Mouse (Mus musculus) ZHBTc4 (cell line): ENCODE data around the gene Sf3b6.
A peak's percentile ranks its signal among the peaks of the same experiment; 100 is the strongest.

Experiments used
- DNase-seq: peaks from one replicate; pipeline ENCODE4 v3.0.0-alpha.2; 2011; ENCODE audit warnings: low read depth, low spot score

The Sf3b6 gene

DNA sequence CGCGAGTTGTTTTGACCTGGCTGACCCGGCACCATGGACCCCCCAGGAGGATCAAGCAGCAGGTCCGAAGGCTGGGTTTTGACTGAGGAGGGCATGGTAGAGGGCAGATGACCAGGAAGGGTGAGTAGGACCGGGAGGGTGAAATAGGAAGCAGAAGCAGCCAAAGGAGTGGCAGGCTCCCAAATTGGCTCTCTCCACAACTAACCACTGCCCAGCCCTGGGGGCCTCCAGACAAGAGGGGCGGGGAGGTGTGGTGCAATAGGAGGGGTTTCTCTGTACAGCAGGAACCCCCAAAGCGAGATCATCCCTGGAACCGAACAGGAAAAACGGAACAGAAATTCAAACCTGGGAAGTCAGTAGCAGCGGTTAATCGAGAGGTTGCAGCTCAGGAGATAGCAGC is 23.4 kb downstream of the Sf3b6 start:
- DNase-seq: no peak

DNA sequence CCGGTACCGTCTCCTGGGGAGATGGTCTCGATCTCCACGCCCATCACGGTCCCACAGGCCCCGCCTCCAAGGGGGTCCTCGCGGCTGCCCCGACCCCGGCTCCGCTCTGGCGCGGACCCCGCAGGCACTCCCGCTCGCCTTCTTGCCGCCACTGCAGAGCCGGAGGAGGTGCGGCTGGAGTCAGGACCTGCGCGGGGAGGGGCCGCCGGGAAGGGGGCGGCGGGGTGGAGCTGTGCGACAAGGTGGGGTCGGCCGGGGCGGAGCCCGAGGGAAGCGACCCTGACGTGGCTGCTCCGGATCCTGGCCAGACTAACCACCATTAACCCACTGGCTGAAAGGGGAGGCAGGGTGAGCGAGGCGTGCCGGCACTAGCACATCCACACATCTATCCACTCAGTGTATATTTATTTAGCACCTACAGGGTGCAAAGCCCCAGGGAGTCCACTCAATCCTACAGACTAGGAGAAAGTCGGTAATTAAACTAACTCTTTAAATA is 24.1 kb downstream of the Sf3b6 start, which contains the start of gene Fkbp1b:
Gene Fkbp1b (minus strand): TSS at position 200 of the 496 bp plus-strand sequence.
- DNase-seq: peak; percentile 90

DNA sequence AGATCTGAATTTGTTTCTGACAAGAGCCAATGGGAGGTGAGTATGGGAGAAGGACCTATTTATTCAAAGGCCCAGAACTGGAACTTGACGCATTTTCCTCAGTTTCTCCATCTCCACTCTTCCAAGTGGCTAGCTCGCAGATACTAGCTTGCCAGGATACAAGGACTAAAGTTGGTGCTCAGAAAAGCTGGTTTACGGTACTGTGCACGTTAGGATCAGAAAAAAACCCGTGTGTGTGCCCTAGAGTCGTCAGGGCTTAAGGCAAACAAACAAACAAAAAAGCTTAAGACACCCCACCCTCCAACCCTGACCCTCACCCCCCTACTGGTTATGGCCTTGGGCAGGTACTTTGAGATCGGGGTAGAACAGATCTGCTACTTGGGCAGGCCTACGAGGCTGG is 25.1 kb downstream of the Sf3b6 start:
- DNase-seq: no peak

DNA sequence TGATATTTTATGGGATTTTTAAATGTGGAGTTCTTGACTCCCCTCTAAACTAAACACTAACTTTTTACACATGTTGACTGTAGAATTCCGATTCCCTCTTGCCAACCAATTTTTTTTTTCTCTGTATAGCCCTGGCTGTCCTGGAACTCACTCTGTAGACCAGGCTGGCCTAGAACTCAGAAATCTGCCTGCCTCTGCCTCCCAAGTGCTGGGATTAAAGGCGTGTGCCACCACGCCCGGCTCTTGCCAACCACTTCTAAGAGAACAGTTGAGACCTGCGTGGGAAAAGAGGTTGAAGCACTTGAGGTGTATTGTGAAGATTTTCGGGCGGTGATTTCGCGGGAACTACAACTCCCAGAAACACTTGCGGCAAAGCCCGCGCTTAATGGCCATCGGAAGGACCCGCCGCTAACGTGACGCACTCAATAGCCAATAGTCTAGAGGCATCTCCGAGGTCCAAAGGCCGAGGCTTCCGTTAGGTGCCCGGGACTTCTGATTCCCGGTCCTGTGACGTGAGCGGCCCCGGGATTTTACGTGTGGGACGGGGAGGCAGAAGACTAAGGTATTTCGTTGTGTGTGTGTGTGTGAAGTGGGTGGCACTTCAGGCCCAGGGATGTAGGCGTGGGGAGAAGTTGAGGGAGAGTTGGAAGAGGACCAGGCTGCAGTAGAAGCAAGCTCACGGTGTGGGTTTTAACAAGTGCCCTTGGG is 25.7 kb downstream of the Sf3b6 start, which contains the start of gene Wdcp:
Gene Wdcp (plus strand): TSS at position 414 of the 708 bp plus-strand sequence.
- DNase-seq: peak; percentile 96

DNA sequence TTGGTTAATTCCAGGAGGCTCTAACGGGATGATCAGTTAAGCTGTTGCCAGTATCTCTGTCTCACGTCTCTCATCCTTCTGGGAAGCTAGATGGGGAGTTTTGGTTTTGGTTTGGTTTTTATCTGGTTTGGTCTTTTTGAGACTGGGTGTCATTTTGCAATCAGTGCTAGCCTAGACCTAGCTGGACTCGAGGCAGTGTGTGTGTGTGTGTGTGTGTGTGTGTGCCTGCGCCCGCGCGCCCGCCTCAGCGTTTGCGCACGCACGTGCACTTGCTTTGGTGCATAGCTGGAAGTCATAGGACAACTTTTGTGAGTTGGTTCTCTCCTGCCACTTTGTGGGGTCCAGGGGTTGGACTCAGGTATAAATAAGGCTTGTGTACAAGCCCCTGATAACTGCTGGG is 26.4 kb downstream of the Sf3b6 start:
- peak; percentile 57 for DNase-seq

DNA sequence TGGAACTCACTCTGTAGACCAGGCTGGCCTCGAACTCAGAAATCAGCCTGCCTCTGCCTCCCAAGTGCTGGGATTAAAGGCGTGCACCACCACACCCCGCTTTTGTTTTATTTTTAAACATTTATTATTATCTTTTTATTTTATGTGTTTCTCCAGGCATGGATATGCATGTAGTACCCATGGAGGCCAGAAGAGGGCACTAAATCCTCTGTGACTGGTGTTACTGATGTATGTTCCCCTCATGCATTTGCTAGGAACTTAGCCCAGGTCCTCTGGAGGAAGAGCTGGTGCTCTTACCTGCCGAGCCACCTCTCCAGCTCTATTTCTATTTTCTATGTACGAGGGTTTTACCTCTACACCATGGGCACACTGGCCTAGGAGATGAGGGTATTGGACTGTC is 38.8 kb downstream of the Sf3b6 start:
- peak; percentile 77 for DNase-seq

DNA sequence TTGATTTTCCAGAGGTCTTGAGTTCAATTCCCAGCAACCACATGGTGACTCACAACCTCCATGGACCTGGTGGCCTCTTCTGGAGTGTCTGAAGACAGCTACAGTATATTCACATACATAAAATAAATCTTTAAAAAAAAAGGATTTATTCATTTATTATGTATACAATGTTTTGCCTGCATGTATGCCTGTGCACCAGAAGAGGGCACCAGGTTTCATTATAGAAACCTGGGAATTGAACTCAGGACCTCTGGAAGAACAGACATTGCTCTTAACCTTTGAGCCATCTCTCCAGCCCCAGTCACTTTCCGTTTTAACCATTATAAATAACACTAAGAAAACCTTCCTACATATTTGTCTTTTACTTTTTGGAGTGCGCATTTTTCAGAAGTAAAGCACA is 39.5 kb downstream of the Sf3b6 start:
- DNase-seq: no peak

DNA sequence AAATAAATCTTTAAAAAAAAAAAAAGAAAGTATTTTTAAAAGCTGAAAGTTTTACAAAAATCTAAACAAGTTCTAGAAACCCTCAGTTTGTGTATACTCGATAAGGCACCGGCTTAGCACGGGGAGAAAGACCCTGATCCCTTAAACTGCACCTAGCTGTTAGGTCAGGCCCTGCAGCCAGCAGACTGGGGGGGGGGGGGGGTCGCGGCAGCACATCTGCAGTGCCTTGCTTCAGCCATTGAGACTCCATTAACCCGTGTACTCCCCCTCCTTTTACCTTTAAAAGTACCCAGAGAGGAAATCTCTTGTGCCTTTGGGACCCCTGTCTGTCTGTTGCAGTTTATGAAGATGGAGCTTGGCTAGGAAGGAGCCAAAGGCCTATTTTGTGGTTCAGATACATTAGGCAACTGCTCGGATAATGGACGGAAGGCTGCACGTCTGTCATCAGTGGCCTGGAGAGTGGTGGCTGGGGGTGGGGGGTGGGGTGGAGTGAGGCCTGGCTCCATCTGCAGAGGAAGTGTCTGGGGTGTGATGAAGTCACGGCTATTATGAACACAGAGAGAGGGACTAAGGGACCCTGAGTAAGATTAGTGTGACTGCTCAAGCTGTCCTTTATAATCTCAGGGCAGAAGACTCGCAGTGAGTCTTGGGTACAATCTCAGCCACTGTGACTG is 42.0 kb downstream of the Sf3b6 start:
- no peak for DNase-seq

DNA sequence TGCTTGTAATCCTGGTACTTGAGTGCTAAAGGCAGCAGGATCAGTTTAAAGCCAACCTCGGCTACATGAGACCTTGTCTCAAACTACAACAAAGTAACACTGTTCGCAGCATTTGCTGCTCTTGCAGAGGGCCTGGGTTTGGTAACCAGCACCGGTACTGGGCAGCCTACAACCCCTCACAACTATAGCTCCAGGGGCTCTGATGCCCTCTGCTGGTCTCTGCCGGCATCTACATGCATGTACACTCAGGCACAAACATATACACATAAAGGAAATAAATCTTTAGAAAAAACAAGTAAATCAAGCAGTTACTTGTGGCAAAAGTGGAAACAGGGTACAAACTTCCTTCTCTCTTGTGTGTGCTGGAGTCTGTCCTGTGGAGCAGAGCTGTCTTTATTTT is 45.3 kb downstream of the Sf3b6 start:
- DNase-seq: peak; percentile 72

DNA sequence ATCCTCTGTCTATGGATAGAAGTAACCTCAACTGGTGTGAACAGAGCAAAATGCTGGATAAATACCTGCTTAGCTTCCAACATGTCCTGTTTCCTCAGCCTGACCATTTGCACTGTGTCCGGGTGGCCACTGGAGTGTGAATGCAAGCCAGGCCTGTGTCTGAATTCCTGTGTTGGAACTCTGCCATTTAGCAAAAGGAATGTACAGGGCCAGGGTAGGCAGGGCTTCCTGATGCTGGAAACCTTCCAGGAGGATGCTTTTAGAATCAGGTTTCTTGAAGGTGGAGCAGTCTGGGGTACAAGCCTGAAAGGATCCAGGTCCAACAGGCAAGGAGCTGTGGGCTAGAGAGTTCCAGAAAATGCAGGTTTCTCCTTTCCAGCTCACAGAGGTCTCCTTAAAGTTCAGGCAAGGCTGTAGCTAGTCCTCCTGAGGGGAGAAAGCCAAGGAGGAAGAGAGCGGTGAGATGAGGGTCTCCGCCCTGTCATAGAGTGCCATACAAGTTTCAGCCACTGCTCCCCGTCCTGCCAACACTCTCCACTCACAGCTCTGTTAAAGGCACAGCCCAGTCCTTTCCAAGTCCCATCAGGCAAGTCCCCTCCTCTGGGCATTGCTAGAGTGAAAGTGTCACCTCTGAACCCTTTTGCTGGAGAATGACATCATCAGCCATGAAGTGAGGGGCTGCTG is 46.5 kb downstream of the Sf3b6 start:
- no peak for DNase-seq

DNA sequence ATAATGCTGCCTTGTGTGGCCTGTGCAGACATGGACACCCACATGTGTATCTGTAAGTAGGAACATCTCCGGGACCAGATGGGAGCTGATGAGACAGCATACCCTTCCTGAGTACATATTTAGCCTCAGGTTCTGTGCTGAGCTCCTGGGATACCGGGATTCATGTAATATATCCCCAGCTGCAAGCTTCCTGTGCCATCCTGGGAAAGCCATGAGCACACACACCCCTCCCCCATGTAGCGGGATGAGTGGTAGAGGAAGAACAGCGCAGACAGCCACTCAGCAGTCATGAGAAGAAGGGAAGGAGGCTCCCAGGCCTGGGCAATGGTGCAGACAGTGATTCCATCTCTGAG is 47.0 kb downstream of the Sf3b6 start:
- no peak for DNase-seq

DNA sequence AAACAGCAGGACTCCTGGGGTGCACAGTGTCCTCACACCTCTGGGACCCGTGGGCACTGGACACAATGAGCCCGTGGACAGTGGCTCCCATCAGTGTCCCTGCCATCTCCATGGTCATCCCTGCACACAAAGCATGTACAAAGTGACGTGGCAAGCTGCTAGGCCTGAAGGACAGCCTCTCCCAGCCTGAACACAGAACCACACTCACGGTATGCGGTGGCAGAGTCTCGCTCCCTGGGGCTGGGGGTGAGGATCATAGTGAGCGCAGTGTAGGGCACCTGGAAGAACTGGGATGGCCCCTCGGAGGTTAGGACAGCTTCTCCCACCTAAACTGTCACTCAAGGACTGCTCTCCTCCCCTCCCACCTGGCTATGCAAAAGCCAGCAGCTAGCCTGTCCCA is 51.6 kb downstream of the Sf3b6 start:
- DNase-seq: no peak

DNA sequence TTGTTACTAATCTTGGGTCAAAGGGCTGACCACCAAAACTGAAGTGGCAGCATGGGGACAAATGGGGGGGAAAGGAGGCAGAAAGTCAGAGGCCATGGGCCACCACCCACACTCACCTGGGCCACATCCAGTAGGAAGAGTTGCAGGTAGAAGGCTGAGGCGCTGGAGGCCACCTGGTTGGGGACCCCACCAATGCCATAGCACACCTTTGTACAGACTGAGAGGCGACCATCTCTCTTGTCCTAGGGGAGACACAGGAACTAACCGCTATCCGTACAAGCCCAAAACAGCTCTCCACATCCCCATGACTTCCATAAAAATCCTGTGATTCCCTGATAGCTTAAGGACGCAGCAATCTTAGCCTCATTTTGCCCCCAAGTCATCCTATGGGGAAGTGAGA is 53.9 kb downstream of the Sf3b6 start:
- DNase-seq: no peak

DNA sequence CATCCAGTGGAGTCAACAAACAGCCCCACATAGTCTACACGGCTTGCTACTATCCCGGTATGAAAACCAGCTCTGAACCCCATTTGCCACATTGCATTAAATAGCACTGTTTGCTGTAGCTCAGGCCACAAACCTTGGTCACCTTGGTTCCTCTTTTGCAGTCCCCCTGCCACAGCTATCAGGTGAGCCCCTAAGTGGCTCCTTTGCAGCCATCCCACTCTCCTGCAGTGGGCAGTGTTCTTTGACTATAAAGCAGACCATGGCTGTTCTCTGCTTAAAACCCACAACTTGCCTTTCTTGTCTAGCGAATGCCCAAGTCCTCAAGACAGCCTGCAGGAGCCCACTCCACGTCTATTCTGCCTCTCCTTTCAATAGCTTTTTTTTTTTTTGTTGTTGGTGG is 54.9 kb downstream of the Sf3b6 start:
- DNase-seq: no peak

DNA sequence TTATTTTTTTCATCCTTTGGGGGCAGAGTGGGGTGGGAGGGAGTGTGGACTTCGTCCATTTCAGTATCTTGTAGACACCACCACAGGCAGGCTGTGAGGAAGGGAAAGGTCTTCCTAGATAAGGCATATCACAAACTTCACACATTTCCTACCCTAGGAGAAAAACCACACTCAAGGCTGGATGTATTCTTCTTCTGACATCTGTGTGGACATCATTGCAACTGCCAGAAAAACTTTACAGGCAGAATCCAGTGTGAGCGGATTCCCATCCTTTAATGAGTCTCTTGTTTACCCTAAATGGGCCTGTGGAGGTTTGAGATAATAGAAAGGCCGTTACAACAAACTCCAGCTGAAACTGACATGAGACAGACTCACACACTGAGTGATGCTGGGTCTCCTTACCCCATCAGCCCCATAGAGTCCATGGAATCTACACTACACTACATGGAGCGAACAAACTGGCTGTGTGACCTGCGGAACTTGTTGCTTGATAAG is 55.7 kb downstream of the Sf3b6 start:
- DNase-seq: no peak

DNA sequence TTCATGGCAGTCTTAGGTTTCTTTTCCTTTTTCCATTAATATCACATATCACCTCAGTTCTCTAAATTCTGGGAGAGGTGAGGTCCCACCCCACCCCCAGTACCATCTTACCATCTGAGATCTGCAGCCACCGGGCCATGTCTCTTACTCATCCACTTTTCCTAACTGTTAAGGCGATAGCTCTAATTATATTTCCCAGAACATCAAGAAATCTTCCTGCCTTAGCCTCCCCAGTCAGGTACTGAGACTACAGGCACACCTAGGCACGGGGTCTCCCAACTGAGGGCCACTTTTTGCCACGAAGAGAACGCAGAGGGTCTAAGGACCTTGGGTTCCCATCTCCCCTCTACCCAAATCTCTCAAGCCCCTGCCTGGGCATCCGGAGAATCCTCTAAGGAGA is 56.2 kb downstream of the Sf3b6 start:
- DNase-seq: no peak

DNA sequence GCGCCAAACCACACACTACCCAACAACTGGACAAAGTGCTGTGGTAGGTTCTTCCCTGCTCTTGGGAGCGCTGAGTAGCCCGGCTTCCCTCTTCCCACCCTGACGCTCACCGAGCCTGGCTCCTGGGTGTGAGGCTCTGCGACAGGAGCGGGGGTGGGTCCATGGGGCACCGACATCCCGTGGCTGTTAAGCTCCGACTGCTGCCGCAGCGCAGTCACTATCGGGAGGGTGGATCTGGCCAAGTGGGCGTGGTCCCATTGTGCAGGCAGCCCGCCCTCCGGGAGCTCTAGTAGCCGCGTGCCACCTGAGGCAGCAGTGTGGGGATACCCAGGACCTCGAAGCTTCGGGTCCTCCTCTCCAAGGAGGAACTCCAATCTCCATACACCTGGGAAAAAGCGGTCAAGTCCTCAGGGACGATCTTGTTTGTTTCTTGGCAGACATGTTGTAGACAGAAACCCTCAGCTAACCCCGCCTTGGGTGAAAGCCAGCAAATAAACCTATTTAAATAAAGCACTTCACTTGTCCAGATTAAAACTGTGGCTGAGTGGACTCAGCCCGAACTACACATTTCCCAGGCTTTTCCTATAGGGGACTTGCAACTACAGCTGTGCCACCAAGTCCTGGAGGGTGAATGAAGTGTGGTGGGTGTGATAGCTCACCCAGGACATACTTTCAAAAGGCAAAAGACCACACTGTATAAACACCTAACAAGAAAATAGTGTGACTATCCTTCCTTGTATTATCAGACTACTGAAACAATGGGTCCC is 57.0 kb downstream of the Sf3b6 start, which contains the start of gene Mfsd2b:
Gene Mfsd2b (minus strand): TSS at position 199 of the 767 bp plus-strand sequence.
- DNase-seq: peak; percentile 94

DNA sequence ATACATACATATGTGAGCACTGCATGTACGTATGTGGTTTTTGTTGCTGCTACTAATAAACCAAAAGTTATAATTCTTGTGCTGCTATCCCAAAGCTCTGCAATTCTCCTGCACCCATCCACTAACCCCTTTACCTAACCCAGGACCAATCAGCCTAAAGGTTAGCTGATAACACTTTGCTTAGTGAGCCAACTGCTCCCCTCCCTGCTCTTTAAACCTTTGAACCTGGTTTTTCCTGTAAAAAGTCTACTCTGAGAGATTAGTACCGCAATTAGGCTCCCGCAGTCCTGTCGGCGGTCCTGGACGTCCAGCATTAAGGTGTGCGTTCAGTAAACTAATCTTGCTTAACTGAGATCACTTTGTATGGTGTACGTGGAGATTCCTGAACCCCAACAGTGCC is 58.3 kb downstream of the Sf3b6 start:
- no peak for DNase-seq
